Mouse (Mus musculus): ENCODE measurements around the gene Spata45.
"Not testable (repeated sequence)": the region's sequence is repeated elsewhere in the genome, so short reads cannot be mapped to it uniquely, and the experiment has no call there.

DNA sequence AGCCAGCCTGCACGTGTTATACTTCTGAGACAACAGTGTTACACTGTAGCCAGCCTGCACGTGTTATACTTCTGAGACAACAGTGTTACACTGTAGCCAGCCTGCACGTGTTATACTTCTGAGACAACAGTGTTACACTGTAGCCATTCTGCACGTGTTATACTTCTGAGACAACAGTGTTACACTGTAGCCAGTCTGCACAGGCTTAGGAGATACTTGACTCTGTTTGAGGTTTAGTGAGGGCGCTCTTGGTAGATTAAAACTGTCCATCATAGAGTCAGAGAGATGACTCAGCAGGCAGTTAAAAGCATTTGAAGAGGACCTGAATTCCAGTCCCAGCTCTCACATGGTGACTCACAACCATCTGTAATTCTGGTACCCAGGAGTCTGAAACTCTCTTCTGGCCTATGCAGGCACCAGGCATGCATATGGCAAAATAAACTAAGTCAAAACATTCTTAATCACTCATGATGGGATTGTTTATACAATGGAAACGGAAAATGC lies 5.5 kb upstream of the Spata45 start:
- not testable (repeated sequence) for TF ChIP-seq CEBPB (IDR thresholded peaks at IDR 0.05; ENCODE audit: insufficient read depth, poor library complexity, severe bottlenecking); E2F4 (IDR thresholded peaks at IDR 0.05; ENCODE audit: insufficient read depth); MYOD1 (IDR thresholded peaks at IDR 0.05; ENCODE audit: control insufficient read depth in 1 of 3, insufficient read length in 2 of 3, low read depth in 2 of 3); POLR2A (IDR thresholded peaks at IDR 0.05; ENCODE audit: insufficient read length, low read depth); TCF12 (IDR thresholded peaks at IDR 0.05; ENCODE audit: insufficient read depth, poor library complexity, severe bottlenecking); MAX (IDR thresholded peaks at IDR 0.05; ENCODE audit: low read depth); USF1 (IDR thresholded peaks at IDR 0.05; ENCODE audit: low read depth); REST (IDR thresholded peaks at IDR 0.05; ENCODE audit: insufficient read depth, insufficient read length); POLR2AphosphoS2 (IDR thresholded peaks at IDR 0.05; ENCODE audit: insufficient read length, low read depth); MYOG (IDR thresholded peaks at IDR 0.05; ENCODE audit: control insufficient read depth in 1 of 3, insufficient read depth in 1 of 3, insufficient read length in 2 of 3, low read depth in 2 of 3); SRF (IDR thresholded peaks at IDR 0.05; ENCODE audit: control insufficient read depth, insufficient read length, low read depth); TCF3 (IDR thresholded peaks at IDR 0.05; ENCODE audit: insufficient read length, low read depth)
